Mouse (Mus musculus) layer of hippocampus, adult 18-20 months (tissue): ENCODE measurements at regions not wholly inside any gene's neighbourhood (a gene's known extent, or its start where the extent isn't known, plus 50 kb on each side); places are given as distances from the start of the nearest gene placed in this dataset.

ENCODE experiments used
- DNase-seq, 2 experiments: peaks; one replicate each; pipeline ENCODE4 v3.0.0; 2022; ENCODE audit warnings: low spot score in 2 of 2

DNA sequence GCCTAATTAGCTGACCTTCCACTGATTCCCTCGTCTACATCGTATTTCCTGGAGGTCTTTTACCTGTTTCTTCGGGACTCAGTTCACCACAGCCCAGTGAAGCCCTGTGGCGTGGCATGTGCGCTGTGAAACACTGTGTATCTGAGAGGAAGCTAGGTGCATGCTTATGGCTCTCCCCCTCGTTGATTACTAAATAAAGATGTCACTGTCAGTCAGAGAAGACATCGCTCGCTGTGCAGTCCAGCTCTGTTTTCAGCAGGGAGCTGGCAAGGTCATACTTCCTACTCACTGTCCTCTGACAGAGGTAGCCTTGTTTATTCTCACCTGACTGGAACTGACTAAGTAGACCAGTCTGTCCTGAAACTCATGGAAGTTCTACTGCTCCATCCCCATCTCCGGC, 68.7 kb upstream of the Adrb1 start:
- DNase-seq, result no peak

DNA sequence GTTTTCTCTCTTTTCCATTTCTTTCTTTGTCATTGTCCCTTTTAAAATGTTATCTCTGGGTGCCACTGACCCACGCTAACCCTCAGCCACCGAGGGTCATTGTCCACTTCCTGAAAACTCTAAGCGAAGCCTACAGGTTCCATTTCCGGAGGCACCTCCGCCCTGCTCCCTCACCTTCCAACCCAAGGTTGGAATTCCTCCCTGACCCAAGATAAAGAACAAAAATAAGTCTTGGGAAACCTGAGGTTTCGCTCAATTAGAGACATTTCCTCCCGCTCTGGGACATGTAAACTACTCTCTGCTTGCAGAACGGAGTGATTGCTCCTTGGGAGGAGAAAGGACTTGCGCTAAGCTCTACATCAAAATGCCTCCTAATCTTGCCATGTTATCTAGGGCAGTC, 66.7 kb upstream of the Adrb1 start:
- no peak for DNase-seq

DNA sequence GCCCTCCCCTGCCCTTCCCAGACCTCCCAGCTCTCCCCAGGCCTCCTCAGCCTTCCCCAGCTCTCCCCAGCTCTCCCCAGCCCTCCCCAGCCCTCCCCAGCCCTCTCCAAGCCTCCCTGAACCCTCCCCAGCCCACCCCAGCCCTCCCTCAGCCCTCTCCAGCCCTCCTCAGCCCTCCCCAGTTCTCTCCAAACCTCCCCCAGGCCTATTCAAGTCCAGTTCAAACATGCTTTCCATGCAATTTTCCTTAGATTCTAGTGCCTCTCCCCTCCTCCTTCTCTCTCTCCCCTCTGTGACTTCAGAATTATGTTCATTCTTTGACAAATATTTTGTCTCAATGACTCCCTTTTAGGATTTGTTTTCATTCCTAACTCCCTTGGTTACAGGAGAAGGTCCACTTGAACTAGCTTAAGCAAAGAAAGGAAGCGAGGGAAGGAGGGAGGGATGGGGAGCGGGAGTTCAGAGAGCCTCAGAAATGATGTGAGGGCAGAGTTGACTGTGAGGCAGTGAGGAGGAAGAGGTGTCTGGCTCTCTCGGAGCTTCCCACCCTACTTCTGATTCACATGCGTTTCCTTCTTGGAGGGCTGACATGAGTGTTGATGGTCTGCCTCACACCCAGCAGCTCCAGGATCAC, 61.3 kb upstream of the Adrb1 start:
- no peak for DNase-seq

DNA sequence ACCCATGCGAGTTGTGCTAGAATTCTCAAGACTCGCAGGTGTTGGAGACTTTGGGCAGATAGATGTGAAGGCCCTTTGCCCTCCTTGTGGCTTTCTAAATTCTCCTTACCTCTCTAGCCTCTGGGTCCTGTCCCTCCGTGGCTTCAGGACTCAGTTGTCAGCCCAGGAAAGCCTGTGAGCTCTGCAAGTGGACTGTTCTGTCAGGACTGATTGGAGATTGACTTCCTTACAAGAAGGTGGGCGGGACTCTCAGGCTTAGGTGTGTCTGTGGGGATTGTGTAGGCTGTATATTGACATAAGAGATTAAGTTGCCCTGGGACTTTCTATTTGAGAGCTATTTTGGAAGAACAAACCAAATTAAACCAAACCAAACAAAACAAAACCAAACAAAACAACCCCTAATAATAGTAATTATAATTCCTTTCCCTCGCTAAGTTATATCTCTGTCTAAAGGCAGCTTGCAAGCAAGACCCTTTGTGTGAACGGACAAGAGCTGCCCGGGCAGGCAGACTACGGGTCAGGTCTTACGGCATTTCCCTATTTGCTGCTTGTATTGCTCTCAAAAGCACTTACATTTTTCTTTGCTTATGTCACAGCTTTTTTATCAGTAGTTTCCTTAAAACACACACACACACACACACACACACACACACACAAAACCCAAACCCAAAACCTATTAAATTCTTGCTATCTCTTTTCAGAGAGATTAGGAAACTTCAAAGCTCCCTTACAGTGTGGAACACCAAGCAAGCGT, 58.3 kb upstream of the Adrb1 start:
- no peak for DNase-seq

DNA sequence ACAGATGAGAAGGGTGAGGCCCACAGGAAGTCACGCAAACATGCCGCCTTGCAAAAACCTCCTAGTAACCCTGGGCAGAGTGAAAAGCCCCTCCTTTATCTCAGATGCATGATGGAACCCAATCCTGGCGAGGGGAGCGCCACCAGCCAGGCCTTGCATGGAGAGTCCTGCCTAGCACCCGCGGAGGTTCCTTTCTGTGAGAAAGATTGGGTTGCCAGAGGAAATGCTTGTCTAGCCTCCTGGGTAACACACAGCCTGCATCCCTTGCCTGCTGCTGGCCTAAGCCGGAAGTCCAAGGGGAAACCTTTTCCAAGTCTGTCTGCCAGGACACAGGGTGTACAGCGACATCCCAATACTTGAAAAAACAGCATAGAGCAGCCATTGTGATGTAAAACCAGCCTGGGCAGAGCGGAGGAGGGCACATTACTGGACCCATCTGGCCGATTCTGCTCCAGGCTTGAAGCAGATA, 57.7 kb upstream of the Adrb1 start:
- DNase-seq, result peak in 1 of 2 experiments; percentile 26

DNA sequence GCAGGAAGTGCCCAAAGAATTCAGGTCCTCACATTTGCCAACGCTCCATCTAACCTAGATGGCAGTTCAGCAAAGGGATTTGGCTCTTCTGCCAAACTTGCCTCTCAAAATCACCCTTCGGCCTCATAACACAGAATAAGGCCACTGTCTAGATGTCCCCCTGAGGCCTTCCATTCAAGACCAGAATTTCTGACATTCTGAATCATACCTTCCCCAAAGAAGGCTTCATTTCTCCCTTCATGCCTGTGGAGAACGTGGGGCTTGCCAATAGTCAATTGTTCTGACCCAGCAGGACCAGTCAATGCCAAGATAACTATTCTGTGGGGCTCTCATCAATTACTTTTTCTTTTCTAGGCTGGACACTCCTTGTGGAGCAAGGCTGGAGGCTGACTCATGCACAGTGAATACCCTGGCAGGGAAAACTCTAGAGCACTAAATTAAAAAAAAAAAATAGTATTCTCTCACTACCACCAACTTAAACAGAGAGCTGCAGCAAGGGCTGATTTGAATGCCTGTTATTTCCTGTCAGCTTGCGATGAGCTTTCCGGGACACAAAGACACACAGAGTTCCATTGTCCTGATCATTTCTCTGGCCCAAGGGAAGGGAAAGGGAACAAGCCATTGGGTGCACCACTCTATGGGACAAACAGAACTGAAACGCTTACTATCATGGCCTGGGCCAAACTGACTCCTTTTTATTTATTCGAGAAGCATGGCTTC, 56.9 kb upstream of the Adrb1 start:
- no peak for DNase-seq

DNA sequence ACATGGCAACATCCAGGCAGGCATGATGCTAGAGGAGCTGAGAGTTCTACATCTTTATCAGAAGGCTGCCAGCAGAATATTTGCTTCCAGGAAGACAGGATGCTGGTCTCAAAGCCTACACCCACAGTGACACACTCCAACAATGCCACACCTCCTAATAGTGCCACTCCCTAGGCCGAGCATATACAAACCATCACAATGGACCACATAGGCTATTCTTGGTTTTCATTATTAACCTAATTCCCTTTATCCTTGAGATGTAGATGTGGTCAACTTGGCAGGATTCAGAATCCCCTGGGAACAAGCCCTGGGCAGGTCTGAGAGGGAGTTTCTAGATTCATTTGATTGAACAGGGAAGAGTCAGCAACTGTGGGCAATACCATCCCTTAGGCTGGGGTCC, 56.0 kb upstream of the Adrb1 start:
- no peak for DNase-seq

DNA sequence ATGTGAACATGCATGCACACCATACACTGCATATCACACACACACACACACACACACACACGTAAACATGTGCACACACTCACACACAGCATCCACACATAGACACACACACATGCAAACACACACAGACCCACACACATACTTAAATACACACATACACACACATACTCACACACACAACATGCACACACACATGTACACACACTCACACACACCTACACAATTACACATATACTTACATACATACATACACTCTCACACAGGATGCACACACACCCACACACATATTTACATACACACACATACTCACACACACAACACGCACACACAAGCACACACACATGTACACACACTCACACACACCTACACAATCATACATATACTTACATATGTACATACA, 54.1 kb upstream of the Adrb1 start:
- no peak for DNase-seq

DNA sequence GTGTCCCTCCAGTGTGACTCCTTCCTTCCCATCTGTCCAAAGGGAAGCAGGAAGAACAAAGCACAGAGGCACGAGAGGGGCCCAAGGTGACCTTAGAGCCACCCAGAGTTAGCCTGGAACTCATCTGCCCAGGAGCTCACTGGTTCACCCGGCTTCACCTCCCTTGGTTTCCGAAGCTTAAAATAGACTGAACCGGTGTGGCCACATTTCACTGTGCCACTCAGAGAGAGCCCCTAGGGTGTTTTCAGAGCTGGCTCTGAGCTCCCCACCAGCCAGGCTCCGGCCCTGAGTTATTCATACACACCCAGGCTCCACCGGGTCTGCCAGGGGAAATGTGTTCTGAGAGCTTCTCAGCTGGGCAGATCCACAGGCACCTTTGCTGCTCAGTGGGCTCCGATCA, 53.0 kb upstream of the Adrb1 start:
- no peak for DNase-seq

DNA sequence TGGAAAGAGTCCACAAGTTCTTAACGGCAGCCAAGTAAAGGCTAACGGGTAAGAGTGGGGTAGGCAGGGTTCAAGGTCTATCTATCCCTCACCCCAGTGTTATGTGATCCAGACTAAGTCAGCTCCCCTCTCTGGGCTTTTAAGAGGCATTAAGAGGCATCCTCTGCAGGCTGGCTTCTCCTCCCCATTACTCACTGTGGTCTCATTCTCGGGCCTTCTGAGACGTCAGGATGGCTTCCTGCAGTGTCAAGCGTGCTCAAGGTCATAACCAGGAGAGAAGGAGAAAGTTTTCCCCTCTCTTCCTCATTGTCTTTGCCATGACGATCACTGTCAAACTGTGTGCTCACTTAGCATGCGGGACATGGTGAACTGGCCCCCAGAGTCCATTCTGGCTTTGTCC, 52.5 kb upstream of the Adrb1 start:
- no peak for DNase-seq
